Mouse (Mus musculus) limb, embryonic 13.5 days (tissue): ENCODE data around the gene Magt1. TPM values are rescaled to one million over a fixed set of nuclear protein-coding genes. Genes with fewer than 3 reads are reported as not detected.
"Not testable (repeated sequence)": the region's sequence is repeated elsewhere in the genome, so short reads cannot be mapped to it uniquely, and the experiment has no call there.

Experiments
- ATAC-seq: fragments of 200-750 bp; cut with Nextera tagmentation; 2 replicates; pipeline ENCODE4 v1.8.0; 2017; ENCODE audit warnings: low read depth, moderate number of reproducible peaks, moderate TSS enrichment; ENCODE audit not compliant: low FRiP score
- H3K27ac ChIP-seq: fragments of 300-500 bp; sonication (generic); 2 replicates; pipeline ENCODE4 v1.5.1; 2015; ENCODE audit warnings: inconsistent platforms, mild to moderate bottlenecking, moderate library complexity
- H3K27me3 ChIP-seq: fragments of 300-500 bp; sonication (generic); 2 replicates; pipeline ENCODE4 v1.6.1; 2015; ENCODE audit warnings: mild to moderate bottlenecking, inconsistent platforms
- H3K36me3 ChIP-seq: fragments of 300-500 bp; sonication (generic); 2 replicates; pipeline ENCODE4 v1.6.1; 2015; ENCODE audit warnings: inconsistent platforms, mild to moderate bottlenecking, moderate library complexity
- H3K4me1 ChIP-seq: fragments of 300-500 bp; sonication (generic); 2 replicates; pipeline ENCODE4 v1.6.1; 2015; ENCODE audit warnings: inconsistent platforms
- H3K4me2 ChIP-seq: fragments of 300-500 bp; sonication (generic); replicated peaks from 2 replicates; pipeline ENCODE4 v1.6.1; 2015; ENCODE audit warnings: inconsistent platforms, mild to moderate bottlenecking, moderate library complexity
- H3K4me3 ChIP-seq: fragments of 300-500 bp; sonication (generic); 2 replicates; pipeline ENCODE4 v1.5.1; 2015; ENCODE audit warnings: moderate library complexity, mild to moderate bottlenecking, inconsistent platforms
- H3K9ac ChIP-seq: fragments of 300-500 bp; sonication (generic); 2 replicates; pipeline ENCODE4 v1.6.1; 2015; ENCODE audit warnings: mild to moderate bottlenecking, inconsistent platforms
- H3K9me3 ChIP-seq: fragments of 300-500 bp; sonication (generic); 2 replicates; pipeline ENCODE4 v1.6.1; 2016; ENCODE audit warnings: inconsistent platforms
- WGBS: fragments of 180-500 bp; shearing (Covaris S2); methylation state at CpG from one replicate; pipeline ENCODE4 v1.1.7; 2015; 5-methylcytosine and 5-hydroxymethylcytosine counted together
- polyA plus RNA-seq: library from polyadenylated mRNA; unstranded; fragments of >200 nt; fragmentation: Nextera tagmentation; extraction: Ambion mirVana; gene quantifications from 2 replicates; pipeline ENCODE4 v1.2.1, GENCODE M21; 2015

Magt1 gene
- polyA plus RNA-seq, 1 experiment from 2014 or later = 73.4 TPM

- 53% methylated on average over 2 of the region's 2 CpGs for WGBS
- Histone ChIP-seq H3K4me1 (no peaks in the 10 kb centered on the region), H3K4me2 (no peak overlapping the region), H3K36me3 (no peaks in the 10 kb centered on the region), H3K27me3 (0 out of 2 replicates have a peak, but pooled peaks cover 3% of the 10 kb centered on the region), H3K4me3 (no peak overlapping the region), H3K27ac (no peak overlapping the region), H3K9ac (no peak overlapping the region), H3K9me3 (no peaks in the 10 kb centered on the region)
- ATAC-seq = no peak
Observed at GRCm38 (mm10) chrX:105937736-105938135, 74.0 kb downstream of the Magt1 start.

GRCm38 (mm10) chrX:105934341-105934740 lies 77.4 kb downstream of the Magt1 start:
- H3K9me3 ChIP-seq = no peaks in the 10 kb centered on the region
- H3K9ac ChIP-seq = no peak overlapping the region
- no peak for ATAC-seq
- 54% methylated on average over 5 of the region's 5 CpGs for WGBS
- no peaks in the 10 kb centered on the region for H3K27me3 ChIP-seq
- no peak overlapping the region for H3K4me2 ChIP-seq
- H3K27ac ChIP-seq = no peak overlapping the region
- no peaks in the 10 kb centered on the region for H3K36me3 ChIP-seq
- H3K4me3 ChIP-seq = no peak overlapping the region
- H3K4me1 ChIP-seq = no peaks in the 10 kb centered on the region

GRCm38 (mm10) chrX:105929478-105930038 lies 82.1 kb downstream of the Magt1 start:
- ATAC-seq = peak; percentile 38
- no peaks in the 10 kb centered on the region for H3K9me3 ChIP-seq
- peaks cover 10% of the 10 kb centered on the region; the same call in 1 of the 2 replicates for H3K4me1 ChIP-seq
- H3K27me3 ChIP-seq = no peaks in the 10 kb centered on the region
- peak overlapping the region; percentile 66 for H3K4me3 ChIP-seq
- peak overlapping the region; percentile 38; the same call in 1 of the 2 replicates for H3K4me2 ChIP-seq
- WGBS = 35% methylated on average over 8 of the region's 8 CpGs
- H3K36me3 ChIP-seq = no peaks in the 10 kb centered on the region
- H3K27ac ChIP-seq = no peak overlapping the region
- no peak overlapping the region for H3K9ac ChIP-seq

- Histone ChIP-seq H3K4me1 (peaks cover 10% of the 10 kb centered on the region; the same call in 1 of the 2 replicates), H3K4me2 (peak within 1 kb of the TSS; percentile 63), H3K36me3 (no peaks in the 10 kb centered on the region), H3K27me3 (no peaks in the 10 kb centered on the region), H3K9ac (peak within 1 kb of the TSS; percentile 91), H3K4me3 (peak within 1 kb of the TSS; percentile 66), H3K9me3 (no peaks in the 10 kb centered on the region), H3K27ac (peak within 1 kb of the TSS; percentile 93)
- ATAC-seq = peak; percentile 95
- 13% methylated on average over 42 of the region's 42 CpGs for WGBS
Observed at GRCm38 (mm10) chrX:105928861-105929477, 82.7 kb downstream of the Magt1 start, which contains the start of gene Atrx. TSS of gene Atrx (minus strand) at chrX:105929403.

GRCm38 (mm10) chrX:105927941-105928860 lies 83.5 kb downstream of the Magt1 start:
- ATAC-seq = peak; percentile 53
- WGBS = 15% methylated on average over 37 of the region's 69 CpGs
- Histone ChIP-seq H3K27ac (peak overlapping the region; percentile 93), H3K4me3 (peak overlapping the region; percentile 66), H3K4me2 (peak overlapping the region; percentile 63), H3K27me3 (no peaks in the 10 kb centered on the region), H3K4me1 (peaks cover 10% of the 10 kb centered on the region; the same call in 1 of the 2 replicates), H3K9ac (peak overlapping the region; percentile 91), H3K36me3 (no peaks in the 10 kb centered on the region), H3K9me3 (no peaks in the 10 kb centered on the region; the same call in 1 of the 2 replicates)

- ATAC-seq = no peak
- no peaks in the 10 kb centered on the region; the same call in 1 of the 2 replicates for H3K9me3 ChIP-seq
- H3K4me1 ChIP-seq = peaks cover 10% of the 10 kb centered on the region; the same call in 1 of the 2 replicates
- 74% methylated on average over 12 of the region's 12 CpGs for WGBS
- no peaks in the 10 kb centered on the region for H3K36me3 ChIP-seq
- no peak overlapping the region for H3K4me3 ChIP-seq
- no peak overlapping the region for H3K9ac ChIP-seq
- no peaks in the 10 kb centered on the region for H3K27me3 ChIP-seq
- no peak overlapping the region for H3K27ac ChIP-seq
- H3K4me2 ChIP-seq = peak overlapping the region; percentile 63
Observed at GRCm38 (mm10) chrX:105926121-105926735, 85.5 kb downstream of the Magt1 start.

- Histone ChIP-seq H3K36me3 (no peaks in the 10 kb centered on the region), H3K4me2 (no peak overlapping the region), H3K27ac (no peak overlapping the region), H3K27me3 (no peaks in the 10 kb centered on the region), H3K4me3 (no peak overlapping the region), H3K9me3 (no peaks in the 10 kb centered on the region; the same call in 1 of the 2 replicates), H3K4me1 (peaks cover 10% of the 10 kb centered on the region; the same call in 1 of the 2 replicates), H3K9ac (no peak overlapping the region)
- WGBS = 90% methylated on average over 5 of the region's 5 CpGs
- ATAC-seq = no peak
Observed at GRCm38 (mm10) chrX:105924326-105925070, 87.2 kb downstream of the Magt1 start.

GRCm38 (mm10) chrX:105923896-105924295 lies 87.8 kb downstream of the Magt1 start:
- ATAC-seq = no peak
- WGBS = no CpG with 5 or more reads among the region's 1 CpGs
- no peak overlapping the region for H3K9ac ChIP-seq
- H3K4me1 ChIP-seq = peaks cover 10% of the 10 kb centered on the region; the same call in 1 of the 2 replicates
- H3K27ac ChIP-seq = no peak overlapping the region
- H3K27me3 ChIP-seq = no peaks in the 10 kb centered on the region
- H3K4me3 ChIP-seq = no peak overlapping the region
- no peaks in the 10 kb centered on the region for H3K36me3 ChIP-seq
- no peak overlapping the region for H3K4me2 ChIP-seq
- no peaks in the 10 kb centered on the region; the same call in 1 of the 2 replicates for H3K9me3 ChIP-seq

GRCm38 (mm10) chrX:105922986-105923385 lies 88.7 kb downstream of the Magt1 start:
- H3K36me3 ChIP-seq, H3K4me3 ChIP-seq, H3K9ac ChIP-seq, H3K9me3 ChIP-seq, H3K4me1 ChIP-seq, H3K4me2 ChIP-seq, H3K27me3 ChIP-seq, ATAC-seq, H3K27ac ChIP-seq: not testable (repeated sequence)
- 86% methylated on average over 7 of the region's 7 CpGs for WGBS

GRCm38 (mm10) chrX:105921421-105921820 lies 90.3 kb downstream of the Magt1 start:
- Histone ChIP-seq H3K9me3 (no peaks in the 10 kb centered on the region; the same call in 1 of the 2 replicates), H3K36me3 (no peaks in the 10 kb centered on the region), H3K4me1 (peaks cover 2% of the 10 kb centered on the region; the same call in 1 of the 2 replicates), H3K4me2 (no peak overlapping the region), H3K4me3 (no peak overlapping the region), H3K27ac (no peak overlapping the region), H3K9ac (no peak overlapping the region), H3K27me3 (no peaks in the 10 kb centered on the region)
- no peak for ATAC-seq
- WGBS = 82% methylated on average over 2 of the region's 2 CpGs
